Mouse (Mus musculus) right cerebral cortex, adult 18-20 months (tissue): ENCODE data around the gene Reep1.
"Not testable (repeated sequence)": the region's sequence is repeated elsewhere in the genome, so short reads cannot be mapped to it uniquely, and the experiment has no call there.

Experiments used
- DNase-seq: peaks from one replicate; pipeline ENCODE4 v3.0.0; 2022; ENCODE audit warnings: mixed read lengths

Gene Reep1

DNA sequence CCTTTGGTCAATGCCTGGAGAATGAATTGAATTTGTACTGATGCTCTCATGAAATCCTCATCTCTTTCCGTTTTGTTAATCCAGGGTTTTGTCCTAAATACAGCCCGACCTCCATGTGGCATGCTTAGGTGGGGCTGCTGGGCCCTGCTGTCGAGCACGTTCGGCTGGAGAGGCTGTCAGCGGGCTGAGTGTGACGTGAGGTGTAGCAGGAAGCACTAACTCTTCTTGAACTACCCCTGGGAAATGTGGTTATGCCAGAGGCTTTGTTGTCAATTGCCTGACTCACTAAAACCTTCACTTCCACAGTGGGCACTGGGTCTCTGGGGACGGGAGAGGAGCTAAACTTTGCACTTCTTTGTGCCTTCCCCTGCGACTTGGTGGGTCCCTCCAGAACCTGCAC, 81.0 kb downstream of the Reep1 start:
- DNase-seq: no peak

DNA sequence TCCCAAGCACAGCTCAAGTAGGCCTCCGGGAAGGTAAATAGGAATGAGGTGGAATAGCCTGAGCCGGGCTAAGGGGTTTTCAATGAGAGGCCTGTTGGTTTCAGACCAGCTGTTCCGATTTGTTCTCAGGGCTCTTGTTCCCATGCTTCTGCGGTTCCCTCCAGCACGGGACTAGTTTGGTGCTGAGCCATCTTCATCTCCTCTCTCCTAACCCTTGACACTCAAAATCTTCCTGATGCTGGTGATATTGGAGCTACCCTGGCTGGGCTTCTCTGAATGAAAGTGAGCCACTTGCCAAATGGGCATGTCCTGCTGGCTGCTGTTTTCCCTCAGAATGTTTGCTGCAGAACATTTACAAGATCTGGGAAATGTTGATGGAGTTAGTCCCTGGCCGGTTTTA, 84.4 kb downstream of the Reep1 start:
- no peak for DNase-seq

DNA sequence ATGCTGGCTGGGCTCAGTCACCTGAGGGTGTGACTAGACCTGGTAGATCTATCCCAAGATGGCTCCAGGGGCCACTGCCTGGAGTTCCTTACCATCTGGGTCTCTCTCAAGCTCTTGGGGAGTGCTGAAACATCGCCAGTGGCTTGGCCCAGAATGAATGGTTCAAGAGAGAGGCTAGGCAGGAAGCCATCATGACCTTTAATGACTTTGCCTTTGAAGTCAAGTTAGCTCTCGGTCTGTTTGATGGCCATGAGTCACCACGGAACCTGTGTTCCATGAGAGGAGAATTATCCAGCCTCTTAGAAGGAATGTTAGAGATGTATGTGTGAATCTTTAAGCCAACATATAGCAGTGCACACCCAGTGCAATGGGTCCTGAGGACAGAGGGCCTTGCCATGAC, 92.0 kb downstream of the Reep1 start:
- DNase-seq: no peak

DNA sequence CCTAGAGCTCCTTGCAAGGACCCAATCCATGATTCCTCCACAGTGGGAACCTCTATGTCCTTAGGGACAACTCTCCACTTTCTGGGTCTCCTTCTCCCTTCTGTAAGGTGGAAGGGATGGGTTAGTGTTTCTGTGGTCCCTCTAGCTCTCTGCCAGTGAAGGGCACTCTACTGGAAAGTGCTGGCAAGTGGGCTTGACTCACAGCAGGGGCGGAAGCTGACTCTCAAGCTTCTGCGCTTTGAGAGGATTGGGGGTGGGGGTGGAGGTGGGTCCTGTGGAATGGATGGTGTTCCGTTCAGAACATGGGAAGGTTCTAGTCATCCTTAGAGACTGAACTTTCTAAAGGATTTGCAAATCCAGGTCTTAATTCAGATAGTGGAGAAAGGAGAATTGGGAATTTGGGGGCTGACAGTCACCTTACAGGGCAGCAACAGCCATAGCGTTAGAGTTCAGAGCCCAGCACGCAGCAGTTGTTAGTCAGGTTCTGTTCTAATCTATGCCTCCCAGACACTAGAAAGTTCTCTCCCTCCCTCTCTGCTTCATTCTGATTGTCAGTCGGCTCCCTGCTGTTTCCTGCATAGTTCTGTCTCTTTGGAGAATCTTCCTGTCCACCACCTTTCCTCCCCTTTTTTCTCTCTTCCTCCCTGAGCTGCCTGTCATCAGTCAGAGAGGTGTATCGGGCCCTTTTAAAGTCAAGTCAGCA, 93.8 kb downstream of the Reep1 start:
- DNase-seq: no peak

DNA sequence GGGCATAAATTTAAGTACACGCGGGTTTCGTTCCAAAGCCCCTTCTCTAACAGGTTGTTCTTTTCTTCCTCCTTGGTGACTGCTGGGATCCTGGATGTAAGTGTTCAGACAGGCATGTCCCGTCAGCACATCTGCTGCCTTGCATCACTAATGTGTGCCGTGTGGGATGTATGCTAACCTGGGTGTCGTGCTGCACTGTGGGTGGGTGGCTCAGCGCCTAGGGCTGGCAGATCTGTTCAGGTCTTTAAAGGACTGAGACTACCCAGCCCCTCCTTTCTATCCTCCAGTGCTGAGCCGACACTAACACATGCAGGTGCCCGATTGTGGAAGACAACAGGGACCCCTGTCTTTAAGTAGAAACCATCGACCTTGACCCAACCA, 94.3 kb downstream of the Reep1 start:
- peak; percentile 85 for DNase-seq

DNA sequence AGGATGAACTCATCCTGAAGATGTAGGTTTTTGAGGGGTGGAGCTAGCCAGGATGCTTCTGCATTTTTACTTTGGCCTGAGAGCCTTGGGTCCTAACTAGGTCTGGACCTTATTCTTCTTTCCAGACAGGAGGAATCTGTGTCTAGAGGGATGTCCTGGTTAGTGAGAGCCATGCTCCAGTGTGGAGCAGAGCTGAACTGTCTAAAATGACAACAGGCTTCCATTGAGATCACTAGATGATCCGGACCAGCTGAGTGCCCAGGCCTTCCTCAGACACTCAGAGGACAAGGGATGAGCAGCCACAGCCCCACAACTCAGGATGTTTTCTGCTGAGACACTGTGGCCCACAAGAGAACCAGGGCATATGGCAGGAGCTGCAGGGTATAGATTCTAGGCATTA, 96.2 kb downstream of the Reep1 start:
- no peak for DNase-seq

DNA sequence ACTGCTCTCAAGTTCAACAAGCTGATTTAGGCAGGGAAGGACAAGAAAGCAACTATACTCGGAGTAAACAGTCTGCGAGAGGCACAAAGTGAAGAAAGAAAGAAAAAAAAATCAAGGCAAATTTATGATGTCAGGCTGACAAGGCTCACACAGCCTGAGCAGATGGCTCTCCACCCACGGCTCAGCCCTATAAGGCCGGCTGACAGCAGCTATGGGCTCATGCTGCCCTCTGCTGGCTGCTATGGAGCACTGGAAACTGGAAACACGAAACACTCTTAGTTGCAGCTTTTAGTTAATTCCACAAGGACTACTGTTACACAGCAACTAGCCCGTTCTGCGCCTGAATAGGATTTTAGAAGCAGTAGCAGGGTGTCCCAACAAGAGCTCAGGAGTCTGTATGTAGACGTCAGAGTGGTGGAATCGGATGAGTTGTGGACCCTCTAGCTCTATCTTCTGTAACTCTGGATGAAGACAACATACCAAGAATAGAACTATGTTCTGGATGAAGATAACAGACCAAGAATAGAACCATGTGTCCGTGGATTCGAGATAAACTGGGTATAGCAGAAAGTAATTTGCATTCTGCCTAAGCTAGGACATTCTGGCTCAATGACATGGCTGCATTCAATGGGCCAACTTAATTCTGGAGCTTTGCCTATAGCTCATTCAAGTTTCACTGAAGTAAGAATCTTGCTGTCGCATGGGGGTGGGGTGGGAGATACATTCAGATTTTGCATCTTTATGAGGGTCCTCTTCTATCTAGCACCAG, 96.9 kb downstream of the Reep1 start:
- DNase-seq: peak; percentile 86

DNA sequence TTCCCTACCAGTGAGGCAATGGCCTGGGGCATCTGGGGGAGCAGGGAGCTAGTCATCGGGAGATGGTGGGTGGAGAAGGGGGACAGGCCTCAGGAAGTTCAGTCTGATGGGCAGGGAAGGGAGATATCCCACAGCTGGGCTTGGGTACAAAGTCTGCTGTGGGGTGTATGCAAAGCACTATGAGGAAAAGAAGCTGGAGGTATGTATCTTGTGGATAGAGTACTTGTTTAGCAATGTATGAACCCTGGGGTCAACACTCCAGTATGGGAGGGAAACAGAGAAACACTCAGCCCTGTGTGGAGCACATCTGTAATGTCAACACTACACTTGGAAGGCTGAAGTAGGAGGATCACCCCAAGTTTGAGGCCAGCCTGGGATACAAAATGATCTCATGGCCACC, 99.4 kb downstream of the Reep1 start:
- no peak for DNase-seq

DNA sequence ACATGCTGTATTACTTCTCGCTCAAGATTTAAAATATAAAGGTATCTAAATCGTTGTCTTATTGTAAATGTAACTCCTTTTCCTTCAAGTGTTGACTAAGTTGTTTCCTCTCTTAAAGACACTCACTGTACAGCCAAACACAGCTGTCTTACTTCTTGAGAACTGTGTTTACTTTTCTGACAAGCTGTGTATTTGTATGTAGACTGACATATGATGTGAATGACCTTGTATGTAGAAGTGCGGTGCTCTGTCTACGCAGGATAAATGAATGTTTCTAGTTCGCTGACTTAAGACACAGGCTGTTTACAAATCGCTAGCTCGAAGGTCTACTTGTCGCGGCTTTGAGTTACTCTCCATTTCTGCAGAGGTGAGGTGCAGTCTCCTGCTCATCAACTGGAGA, 102.5 kb downstream of the Reep1 start:
- no peak for DNase-seq

DNA sequence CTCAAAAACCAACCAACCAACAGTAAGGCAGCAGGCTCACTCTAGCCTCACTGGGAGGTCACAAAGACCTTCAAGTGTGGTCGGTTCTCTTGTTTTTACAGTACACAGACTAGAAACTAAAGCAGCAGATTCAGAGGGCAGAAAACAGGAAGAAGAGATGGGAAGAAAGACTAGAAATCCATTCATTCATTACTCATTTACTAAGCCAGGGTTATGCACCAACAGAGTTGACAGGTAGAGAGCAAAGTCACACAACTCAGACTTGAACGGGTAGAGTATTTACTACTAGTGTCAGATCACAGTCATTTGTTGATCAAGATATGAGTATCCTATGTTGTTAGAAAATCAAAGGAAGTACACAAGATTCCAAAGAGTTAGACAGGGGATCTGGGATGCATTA, 105.5 kb downstream of the Reep1 start:
- no peak for DNase-seq

DNA sequence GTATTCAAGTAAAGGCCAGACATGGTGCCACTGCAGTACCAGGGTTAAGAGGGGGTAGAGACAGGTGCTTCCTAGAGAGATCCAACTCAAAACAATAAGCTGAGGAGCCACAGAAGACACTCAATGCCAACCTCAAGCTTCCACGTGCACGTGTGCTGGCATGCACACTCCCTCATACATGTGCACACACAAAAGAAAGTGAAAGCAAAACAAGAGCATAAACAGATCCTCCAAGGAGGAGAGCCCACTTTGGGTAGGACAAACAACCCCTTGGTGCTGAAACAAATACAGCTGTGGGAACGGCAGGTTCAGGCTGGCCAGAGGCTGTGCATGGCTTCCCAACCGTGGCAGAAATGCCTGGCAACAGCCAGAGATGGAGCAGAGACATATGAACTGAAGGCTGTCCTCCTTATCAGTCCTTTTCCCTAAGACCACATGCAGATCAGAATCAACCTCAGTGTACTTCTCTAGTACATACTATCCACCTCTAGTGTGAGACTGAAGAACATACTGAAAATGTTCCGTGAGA, 112.5 kb downstream of the Reep1 start:
- DNase-seq: no peak

DNA sequence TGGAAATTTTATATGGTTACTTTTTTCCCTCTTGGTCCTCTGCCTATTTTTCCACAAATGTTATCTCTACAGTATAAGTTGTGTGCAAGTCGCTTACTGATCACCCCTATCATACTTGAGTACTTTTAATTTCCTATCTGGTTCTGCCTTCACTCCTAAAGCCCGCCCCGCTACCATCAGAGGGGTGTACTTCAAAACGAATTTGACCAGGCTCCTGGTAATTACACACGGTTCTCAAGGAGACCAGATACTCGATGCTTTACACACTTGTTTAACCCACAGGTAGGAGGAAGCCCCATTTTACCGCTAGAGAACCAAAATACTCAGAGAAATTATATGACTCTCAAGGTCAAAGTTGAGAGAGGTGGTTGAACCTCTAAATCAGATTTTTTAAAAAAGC, 115.7 kb downstream of the Reep1 start:
- DNase-seq: no peak

DNA sequence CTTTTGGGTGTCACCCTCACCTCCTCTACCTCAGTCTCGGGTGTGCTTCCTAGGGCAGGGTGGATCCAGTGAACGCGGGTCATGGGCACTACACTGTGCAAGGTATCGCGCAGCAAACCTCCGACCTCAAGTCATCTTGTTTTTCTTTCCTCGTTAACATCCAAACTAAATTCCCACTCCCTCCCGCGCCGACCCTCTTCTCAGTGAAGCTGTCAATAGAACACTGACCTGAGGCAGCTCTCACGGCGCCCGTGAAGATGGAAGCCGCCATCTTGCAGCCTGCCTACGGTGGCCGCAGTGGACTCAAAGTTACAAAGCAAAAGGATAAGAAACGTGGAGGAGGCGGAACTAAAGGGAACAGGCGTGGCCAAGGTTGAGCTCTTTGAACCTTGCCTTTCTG, 116.1 kb downstream of the Reep1 start:
- peak; percentile 92 for DNase-seq

DNA sequence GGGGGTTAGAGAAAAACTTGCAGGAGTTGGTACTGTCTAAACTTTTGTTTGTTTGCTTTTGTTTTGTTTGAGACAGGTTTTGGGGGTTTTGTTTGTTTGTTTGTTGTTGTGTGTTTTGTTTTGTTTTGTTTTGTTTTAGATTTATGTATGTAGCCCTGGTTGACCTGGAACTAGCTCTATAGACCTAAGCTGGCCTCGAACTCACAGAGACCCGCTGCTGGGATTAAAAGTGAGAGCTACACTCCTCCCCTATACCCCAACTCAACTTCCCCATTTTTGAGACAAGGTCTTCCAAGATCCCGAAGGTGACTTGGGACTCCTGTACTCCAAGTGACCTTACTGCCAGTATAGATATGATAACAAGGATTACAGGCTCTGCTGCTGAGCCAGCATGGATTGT, 116.6 kb downstream of the Reep1 start:
- DNase-seq: no peak

DNA sequence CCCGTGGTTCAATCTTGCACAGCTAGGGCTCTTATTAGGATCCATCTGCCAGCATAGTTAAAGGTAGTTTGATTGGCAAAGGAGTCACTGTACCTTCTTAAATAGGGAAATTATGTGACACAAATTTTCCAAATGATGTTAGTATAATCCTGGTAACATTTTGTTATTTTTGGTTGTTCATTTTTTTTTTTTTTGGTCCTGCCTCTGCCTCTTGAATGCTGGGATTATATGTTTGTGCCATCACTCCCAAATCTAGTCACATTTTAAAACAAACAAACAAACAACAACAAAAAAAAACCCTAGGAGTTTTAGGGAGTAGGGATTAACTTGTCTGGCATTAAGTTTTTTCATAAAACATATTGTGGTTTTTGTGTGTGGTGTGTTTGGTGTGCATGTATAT, 119.5 kb downstream of the Reep1 start, which contains the start of gene Mrpl35:
Mrpl35 (minus strand) TSS at position 101 of the 400 bp plus-strand sequence.
- no peak for DNase-seq

DNA sequence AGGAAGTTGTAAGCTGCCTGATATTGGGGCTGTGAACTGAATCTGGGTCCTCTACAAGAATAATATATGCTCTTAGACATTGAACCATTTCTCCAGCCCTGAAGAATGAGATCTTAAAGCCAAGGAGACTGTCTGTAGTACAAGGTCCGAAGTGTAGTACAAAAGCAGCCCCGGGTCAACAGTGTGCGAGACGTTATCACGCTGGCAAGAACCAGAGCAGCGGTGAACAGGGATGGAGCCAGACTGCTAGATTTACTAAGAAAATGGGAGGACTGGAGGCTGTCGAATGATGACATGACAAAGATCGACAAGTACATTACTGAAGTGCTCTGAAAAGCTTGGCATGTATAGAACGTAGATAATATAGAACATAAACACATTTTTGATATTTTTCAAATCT, 122.4 kb downstream of the Reep1 start:
- DNase-seq: no peak

DNA sequence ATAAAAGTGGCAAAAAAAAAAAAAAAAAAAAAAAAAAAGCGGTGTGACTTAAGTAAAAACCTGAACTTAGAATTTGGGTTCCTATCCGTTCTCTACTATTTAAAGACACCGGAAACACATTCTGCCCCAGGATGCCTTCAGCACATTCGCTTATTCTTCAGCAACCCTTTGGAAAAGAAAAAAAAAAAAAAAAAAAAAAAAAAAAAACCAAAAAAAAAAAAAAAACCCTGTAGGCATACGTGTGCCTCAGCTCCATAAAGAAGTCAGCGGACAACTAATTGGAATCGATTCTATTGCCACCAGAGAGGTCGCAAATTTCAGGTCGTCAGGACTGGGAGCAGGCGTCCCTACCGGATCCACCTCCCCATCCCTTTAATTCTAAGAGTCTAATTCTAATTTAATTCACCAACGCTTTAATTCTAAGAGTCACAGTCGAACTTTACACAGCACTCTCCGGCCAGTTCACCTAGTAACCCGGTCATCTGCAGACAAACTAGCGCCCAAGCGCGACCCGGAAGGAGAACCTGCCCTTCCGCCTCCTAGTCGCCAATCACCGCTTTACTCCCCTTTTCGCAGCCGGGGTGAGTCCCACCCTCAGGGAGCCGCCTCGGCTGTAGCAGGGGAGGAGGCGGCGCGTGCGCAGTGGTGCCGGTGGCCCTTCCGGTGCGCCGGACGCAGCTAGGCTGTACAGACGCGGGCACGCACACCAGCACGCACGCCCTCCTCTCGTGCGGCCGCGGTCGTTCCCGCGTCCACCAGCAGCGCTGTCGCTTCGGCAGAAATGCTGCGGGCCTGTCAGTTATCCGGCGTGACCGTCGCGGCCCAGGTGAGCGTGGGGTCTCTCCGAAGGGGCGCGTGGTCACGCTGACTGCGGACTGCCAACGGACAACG, 123.6 kb downstream of the Reep1 start, which contains the start of gene Immt:
Immt (plus strand) TSS at position 642 of the 891 bp plus-strand sequence.
- peak; percentile 99 for DNase-seq

DNA sequence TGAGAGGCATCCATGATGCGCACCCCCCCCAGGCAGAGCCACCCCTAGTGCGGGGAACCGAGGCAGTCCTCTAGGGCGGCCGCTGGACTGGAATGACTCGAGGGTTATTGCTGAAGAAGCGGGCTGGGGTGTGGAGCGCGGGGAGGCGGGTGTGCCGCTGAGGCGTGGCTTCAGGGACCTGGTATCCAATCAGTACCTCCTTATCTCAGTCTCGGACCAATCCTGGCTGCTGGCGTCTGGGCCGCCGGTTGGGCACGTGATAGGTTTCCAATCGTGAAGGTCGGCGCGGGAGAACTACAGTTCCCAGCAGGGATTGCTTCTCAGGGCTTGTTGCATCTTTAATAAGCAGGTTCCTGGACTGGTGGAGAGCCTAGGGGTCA, 124.2 kb downstream of the Reep1 start:
- DNase-seq: peak; percentile 98

DNA sequence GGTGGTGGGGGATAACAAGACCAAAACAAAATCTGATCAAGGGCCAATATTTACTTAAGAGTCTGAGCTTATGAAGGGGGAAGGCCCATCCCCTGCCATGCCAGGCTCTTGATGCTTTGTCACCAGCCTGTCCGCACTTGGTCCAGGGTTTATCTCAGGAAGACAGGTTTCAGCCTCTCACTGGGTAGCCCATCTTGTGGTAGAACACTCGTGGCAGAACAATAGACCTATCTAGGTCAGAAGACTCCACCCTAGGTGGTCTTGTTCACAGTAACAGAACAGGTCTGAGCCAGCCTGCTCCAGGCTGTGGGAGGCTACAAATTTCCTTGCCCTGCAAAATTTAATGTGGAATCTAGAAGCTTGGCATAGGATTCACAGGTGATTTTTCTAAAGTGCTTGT, 129.4 kb downstream of the Reep1 start:
- DNase-seq: no peak

DNA sequence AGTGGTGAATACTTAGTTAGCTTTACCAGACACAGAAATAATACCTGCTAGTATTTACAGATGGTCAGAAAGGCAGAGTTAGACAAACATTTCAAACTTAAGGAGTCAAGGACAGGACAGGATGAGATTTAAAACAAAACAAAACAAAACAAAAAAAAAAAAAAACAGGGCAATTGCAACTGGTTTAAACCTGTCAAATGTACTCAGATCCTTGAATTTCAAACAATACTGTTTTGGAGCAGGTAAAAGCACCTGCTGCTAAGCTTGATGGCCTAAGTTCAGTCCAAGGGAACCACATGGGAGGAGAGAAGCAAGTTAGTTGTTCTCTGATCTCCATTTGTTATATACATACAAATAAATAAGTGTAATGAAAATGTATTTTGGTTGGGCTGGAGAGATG, 132.5 kb downstream of the Reep1 start:
- no peak for DNase-seq

DNA sequence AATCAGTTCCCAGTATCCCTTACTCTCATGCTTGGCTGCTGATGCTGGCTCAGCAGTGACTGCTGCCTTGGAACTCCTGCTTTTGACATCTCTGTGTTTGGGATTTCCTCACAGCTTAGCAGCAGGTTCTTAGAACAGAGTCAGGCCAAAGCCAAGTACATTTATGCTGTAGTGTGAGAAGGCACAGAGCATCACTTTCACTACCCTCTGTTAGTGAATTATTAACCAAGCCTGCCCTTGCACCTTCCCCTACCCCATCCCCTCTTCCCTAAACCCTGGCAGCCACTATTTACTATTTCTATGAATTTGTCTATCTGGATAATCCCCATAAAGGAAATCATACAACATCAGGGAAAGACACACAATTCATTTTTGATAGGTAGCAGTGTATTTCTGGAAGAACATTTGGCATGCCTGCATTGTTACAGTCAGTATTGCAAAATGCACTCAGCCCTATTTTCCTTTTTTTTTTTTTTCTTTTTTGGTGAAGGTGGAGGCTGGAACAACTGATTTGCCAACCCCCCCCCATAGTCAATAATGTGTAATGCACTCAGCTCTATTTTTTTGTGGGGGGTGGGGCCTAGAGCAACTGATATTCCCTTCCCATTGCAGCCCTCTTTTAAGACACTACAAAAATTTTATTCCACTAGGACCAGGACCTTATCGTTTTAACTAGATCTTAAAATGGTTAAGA, 133.4 kb downstream of the Reep1 start:
- no peak for DNase-seq

DNA sequence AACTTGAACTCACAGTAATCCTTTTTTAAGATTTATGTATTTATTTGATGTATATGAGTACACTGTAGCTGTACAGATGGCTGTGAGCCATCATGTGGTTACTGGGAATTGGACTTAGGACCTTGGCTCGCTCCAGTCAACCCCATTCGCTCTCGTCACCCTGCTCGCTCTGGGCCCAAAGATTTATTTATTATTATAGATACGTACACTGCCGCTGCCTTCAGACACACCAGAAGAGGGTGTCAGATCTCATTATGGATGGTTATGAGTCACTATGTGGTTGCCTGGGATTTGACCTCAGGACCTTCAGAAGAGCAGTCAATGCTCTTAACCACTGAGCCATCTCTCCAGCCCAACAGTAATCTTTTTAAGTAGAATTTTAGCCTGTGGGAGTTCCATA, 139.5 kb downstream of the Reep1 start:
- DNase-seq: not testable (repeated sequence)
